9 mouse cellular contexts compared by ENCODE assay signal in the genomic region with DNA sequence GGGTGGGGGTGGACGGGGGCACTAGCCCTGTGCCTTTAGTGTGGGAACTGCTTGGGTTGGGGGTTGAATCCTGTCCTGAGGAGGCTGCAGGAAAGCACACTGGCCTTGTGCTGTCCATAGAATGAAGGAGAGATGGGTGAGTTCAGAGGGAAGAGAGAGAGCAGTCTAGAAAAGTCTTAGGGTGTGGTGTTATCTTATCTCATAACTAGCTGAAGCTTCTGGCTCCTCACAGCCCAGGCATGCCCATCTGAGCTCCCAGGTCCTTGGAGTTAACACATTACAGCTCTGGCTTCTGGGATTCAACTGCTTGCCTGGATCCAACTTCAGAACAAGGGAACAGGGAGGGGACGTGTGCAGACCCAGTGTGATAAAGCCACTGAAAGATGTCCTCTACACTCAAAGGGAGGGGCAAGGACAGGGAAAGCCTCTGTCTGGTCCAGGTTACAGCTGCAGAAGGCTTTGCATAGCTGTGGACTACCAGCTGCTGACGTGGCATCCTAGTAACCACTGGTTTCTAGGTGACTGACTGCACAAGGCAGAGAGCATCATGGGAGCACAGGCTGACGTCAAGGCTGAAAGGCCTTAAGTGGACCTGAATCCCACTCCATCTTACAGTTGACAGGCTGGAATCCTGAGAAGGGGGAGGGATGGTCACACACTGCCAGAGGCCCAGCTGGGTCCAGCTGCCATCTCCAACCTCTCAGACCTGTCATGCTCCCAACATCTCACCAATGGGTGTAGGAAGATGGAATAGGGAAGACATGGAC. TPM values are rescaled to one million over a fixed set of nuclear protein-coding genes. Genes with fewer than 3 reads are reported as not detected.
DNase-seq lines count a peak whose midpoint lies in the region; ATAC-seq lines count a peak whose summit lies in the region.
"Had no signal": no experiment of that assay in that cellular context is flagged by ENCODE, and none has a peak within 500 bp of the region (broad histone marks: within the 10 kb centered on the region; RNA-seq: fewer than 3 reads in every experiment).

No protein-coding gene starts in this region.

- peak; percentile 18; the same call in 1 of the 2 replicates for ATAC-seq in forebrain, embryonic 14.5 days
- no peak for ATAC-seq in forebrain, embryonic 15.5 days (replicated peaks)
- ATAC-seq in heart, embryonic 16.5 days (replicated peaks; ENCODE audit: extremely low read depth, insufficient read depth, low FRiP score): peak; percentile 34

- H3K27me3 ChIP-seq in forebrain, embryonic 14.5 days (replicated peaks; ENCODE audit: control insufficient read depth, insufficient read depth, low read length): no peaks in the 10 kb centered on the region
- H3K27me3 ChIP-seq in forebrain, embryonic 15.5 days: no peaks in the 10 kb centered on the region
- no peaks in the 10 kb centered on the region for H3K27me3 ChIP-seq in heart, embryonic 16.5 days (ENCODE audit: control insufficient read depth, insufficient read depth, low read length)
- H3K27me3 ChIP-seq: embryonic facial prominence, embryonic 13.5 days had no signal

- H3K4me2 ChIP-seq in forebrain, embryonic 14.5 days (ENCODE audit: low read length): no peak overlapping the region
- H3K4me2 ChIP-seq in forebrain, embryonic 15.5 days (replicated peaks): no peak overlapping the region
- H3K4me2 ChIP-seq in heart, embryonic 16.5 days (ENCODE audit: low read depth, low read length): peak overlapping the region; percentile 95

- H3K36me3 ChIP-seq in forebrain, embryonic 14.5 days (ENCODE audit: control insufficient read depth, insufficient read depth, low read length): no peaks in the 10 kb centered on the region
- H3K36me3 ChIP-seq in forebrain, embryonic 15.5 days: no peaks in the 10 kb centered on the region
- peaks cover 2% of the 10 kb centered on the region; the same call in 1 of the 2 replicates for H3K36me3 ChIP-seq in heart, embryonic 16.5 days (ENCODE audit: control insufficient read depth, insufficient read depth)

- no peaks in the 10 kb centered on the region for H3K9me3 ChIP-seq in forebrain, embryonic 14.5 days (replicated peaks; ENCODE audit: control insufficient read depth, low read length)
- H3K9me3 ChIP-seq in forebrain, embryonic 15.5 days: no peaks in the 10 kb centered on the region
- no peaks in the 10 kb centered on the region for H3K9me3 ChIP-seq in heart, embryonic 16.5 days (replicated peaks; ENCODE audit: control insufficient read depth, low read length)
- H3K9me3 ChIP-seq: embryonic facial prominence, embryonic 13.5 days had no signal

- no peak overlapping the region for H3K9ac ChIP-seq in forebrain, embryonic 14.5 days (ENCODE audit: low read length)
- no peak overlapping the region for H3K9ac ChIP-seq in forebrain, embryonic 15.5 days (replicated peaks)
- H3K9ac ChIP-seq in heart, embryonic 16.5 days (ENCODE audit: low read length): no peak overlapping the region
- H3K9ac ChIP-seq: embryonic facial prominence, embryonic 13.5 days had no signal

- 53% methylated on average over 4 of the region's 4 CpGs for WGBS in forebrain, embryonic 14.5 days
- WGBS in forebrain, embryonic 15.5 days: 75% methylated on average over 4 of the region's 4 CpGs
- 29% methylated on average over 4 of the region's 4 CpGs for WGBS in heart, embryonic 16.5 days

- DNase-seq in forebrain, embryonic 14.5 days (ENCODE audit: low spot score): no peak
- peak; percentile 64 to 66 for DNase-seq in kidney, postnatal 36 days
- DNase-seq in retina, postnatal 1 day: peak; percentile 58
- DNase-seq in spleen, postnatal 36 days (ENCODE audit: low spot score in 2 of 2): no peak
- no peak for DNase-seq in gastrocnemius, adult 8-10 months (ENCODE audit: low spot score in 2 of 2)
- DNase-seq in urinary bladder, adult 18-20 months (ENCODE audit: low spot score in 2 of 2): no peak

- peaks cover 7% of the 10 kb centered on the region for H3K4me1 ChIP-seq in forebrain, embryonic 14.5 days (ENCODE audit: control insufficient read depth, insufficient read depth, low read length)
- H3K4me1 ChIP-seq in forebrain, embryonic 15.5 days: peaks cover 10% of the 10 kb centered on the region
- peaks cover 19% of the 10 kb centered on the region for H3K4me1 ChIP-seq in heart, embryonic 16.5 days (ENCODE audit: control insufficient read depth, insufficient read depth, low read length)

- H3K27ac ChIP-seq in forebrain, embryonic 14.5 days (ENCODE audit: low read depth, low read length): no peak overlapping the region
- no peak overlapping the region for H3K27ac ChIP-seq in forebrain, embryonic 15.5 days (replicated peaks)
- H3K27ac ChIP-seq in heart, embryonic 16.5 days (ENCODE audit: low read length): peak overlapping the region; percentile 11; the same call in 1 of the 2 replicates
- H3K27ac ChIP-seq: embryonic facial prominence, embryonic 13.5 days had no signal

- H3K4me3 ChIP-seq in forebrain, embryonic 14.5 days (ENCODE audit: low read depth, low read length): no peak overlapping the region
- H3K4me3 ChIP-seq in forebrain, embryonic 15.5 days: no peak overlapping the region
- H3K4me3 ChIP-seq in heart, embryonic 16.5 days (ENCODE audit: low read length): peak overlapping the region; percentile 72; the same call in 1 of the 2 replicates

RNA-seq across cellular contexts. Expression of a gene that starts 1.9 kb away (rescaled TPM):
- polyA plus RNA-seq in forebrain, embryonic 14.5 days (2014; fragmentation: Nextera tagmentation; extraction: Ambion mirVana): 19.4 and 24.4 TPM in 2 replicates
- polyA plus RNA-seq in forebrain, embryonic 15.5 days (2015; fragmentation: Nextera tagmentation; extraction: Ambion mirVana): 17.0 and 17.2 TPM in 2 replicates
- 771 and 1,022 TPM in 2 replicates for polyA plus RNA-seq in heart, embryonic 16.5 days (2015; fragmentation: Nextera tagmentation; extraction: Ambion mirVana)
- total RNA-seq in gastrocnemius, adult 8-10 months (2022): 100 to 1,000 TPM in 2 of 4 experiments, 10 to 100 TPM in 2; 56.1 to 401 (median 118) TPM

RNA-seq across cellular contexts. Expression of a gene that starts 37.9 kb away (rescaled TPM):
- 757 and 875 TPM in 2 replicates for polyA plus RNA-seq in forebrain, embryonic 14.5 days (2014; fragmentation: Nextera tagmentation; extraction: Ambion mirVana)
- polyA plus RNA-seq in forebrain, embryonic 15.5 days (2015; fragmentation: Nextera tagmentation; extraction: Ambion mirVana): 778 and 784 TPM in 2 replicates
- 581 and 590 TPM in 2 replicates for polyA plus RNA-seq in heart, embryonic 16.5 days (2015; fragmentation: Nextera tagmentation; extraction: Ambion mirVana)
- total RNA-seq in gastrocnemius, adult 8-10 months (2022): 100 to 1,000 TPM; 154 to 257 (median 186) TPM

RNA-seq across cellular contexts. Expression of a gene that starts 43.4 kb away (rescaled TPM):
- polyA plus RNA-seq in forebrain, embryonic 14.5 days (2014; fragmentation: Nextera tagmentation; extraction: Ambion mirVana): 11.4 and 13.2 TPM in 2 replicates
- polyA plus RNA-seq in forebrain, embryonic 15.5 days (2015; fragmentation: Nextera tagmentation; extraction: Ambion mirVana): 12.9 and 13.9 TPM in 2 replicates
- polyA plus RNA-seq in heart, embryonic 16.5 days (2015; fragmentation: Nextera tagmentation; extraction: Ambion mirVana): 11.8 and 25.7 TPM in 2 replicates
- total RNA-seq in gastrocnemius, adult 8-10 months (2022): 10 to 100 TPM; 15.1 to 22.3 (median 19.5) TPM

RNA-seq across cellular contexts. Expression of a gene that starts 58.6 kb away (rescaled TPM):
- 8.1 and 9.6 TPM in 2 replicates for polyA plus RNA-seq in forebrain, embryonic 14.5 days (2014; fragmentation: Nextera tagmentation; extraction: Ambion mirVana)
- polyA plus RNA-seq in forebrain, embryonic 15.5 days (2015; fragmentation: Nextera tagmentation; extraction: Ambion mirVana): 11.3 and 13.2 TPM in 2 replicates
- 20.0 and 24.7 TPM in 2 replicates for polyA plus RNA-seq in heart, embryonic 16.5 days (2015; fragmentation: Nextera tagmentation; extraction: Ambion mirVana)
- total RNA-seq in gastrocnemius, adult 8-10 months (2022): 10 to 100 TPM; 33.2 to 42.3 (median 37.1) TPM

Comparison
In these comparisons a context has a peak if more than half of its experiments do, and no peak if none do; other contexts are left out.
1. DNase-seq: peak in kidney, postnatal 36 days (2 of 2) and retina, postnatal 1 day (single experiment); none in forebrain, embryonic 14.5 days (single experiment), spleen, postnatal 36 days (0 of 2), gastrocnemius, adult 8-10 months (0 of 2) and urinary bladder, adult 18-20 months (0 of 2).
2. RNA of a gene that starts 1.9 kb away (polyA plus RNA-seq): 771 to 1,022 TPM in heart, embryonic 16.5 days; 19.4 to 24.4 TPM in forebrain, embryonic 14.5 days and 17.0 to 17.2 TPM in forebrain, embryonic 15.5 days; every median in the first group is over 10 times any median in the second.